Mouse (Mus musculus): ENCODE measurements around the gene Svs3b. TPM values are rescaled to one million over a fixed set of nuclear protein-coding genes. Genes with fewer than 3 reads are reported as not detected.
"Not testable (repeated sequence)": the region's sequence is repeated elsewhere in the genome, so short reads cannot be mapped to it uniquely, and the experiment has no call there.

Gene Svs3b
- not detected in 2 replicates for total RNA-seq (2014; rRNA removed)
- polyA plus RNA-seq (2015; fragmentation: Nextera tagmentation; extraction: Ambion mirVana), result not detected in 2 replicates

DNA sequence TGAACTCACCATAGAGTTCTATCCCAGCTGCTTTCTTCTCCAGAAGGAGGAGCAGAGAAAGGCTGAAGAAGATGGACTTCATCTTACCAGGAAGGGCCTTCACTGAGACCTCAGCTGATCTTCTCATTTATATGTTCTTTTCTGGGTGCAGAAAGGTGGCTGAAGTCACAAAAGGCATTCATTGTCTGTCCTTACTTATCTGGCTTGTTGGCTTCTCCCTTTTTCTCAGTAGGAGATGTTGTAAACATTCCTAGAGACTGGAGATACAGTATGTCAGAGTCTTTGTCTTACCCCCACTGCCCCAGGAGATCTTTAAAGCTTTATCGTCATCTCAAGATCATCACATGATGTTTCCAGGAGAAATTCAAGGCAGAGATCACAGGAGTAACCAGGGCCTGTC lies at the start of gene Svs3b:
Gene Svs3b, minus strand, starts transcription at position 101 of the 400 bp plus-strand sequence.
- H3K4me2 ChIP-seq (ENCODE audit: low read depth); H3K4me1 ChIP-seq (ENCODE audit: insufficient read depth); H3K9me3 ChIP-seq (ENCODE audit: low read length); H3K36me3 ChIP-seq (ENCODE audit: insufficient read depth); H3K9ac ChIP-seq; H3K27me3 ChIP-seq (ENCODE audit: insufficient read depth, low read length); ATAC-seq; H3K27ac ChIP-seq (ENCODE audit: low read depth, low read length); H3K4me3 ChIP-seq (ENCODE audit: low read depth, low read length); DNase-seq: not testable (repeated sequence)
- 90% methylated on average over 1 of the region's 1 CpGs for WGBS

DNA sequence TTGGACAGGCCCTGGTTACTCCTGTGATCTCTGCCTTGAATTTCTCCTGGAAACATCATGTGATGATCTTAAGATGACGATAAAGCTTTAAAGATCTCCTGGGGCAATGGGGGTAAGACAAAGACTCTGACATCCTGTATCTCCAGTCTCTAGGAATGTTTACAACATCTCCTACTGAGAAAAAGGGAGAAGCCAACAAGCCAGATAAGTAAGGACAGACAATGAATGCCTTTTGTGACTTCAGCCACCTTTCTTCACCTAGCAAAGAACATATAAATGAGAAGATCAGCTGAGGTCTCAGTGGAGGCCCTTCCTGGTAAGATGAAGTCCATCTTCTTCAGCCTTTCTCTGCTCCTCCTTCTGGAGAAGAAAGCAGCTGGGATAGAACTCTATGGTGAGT lies 32.5 kb upstream of the Svs3b start, which contains the start of gene Svs3a:
Gene Svs3a, plus strand, starts transcription at position 301 of the 400 bp plus-strand sequence.
- not testable (repeated sequence) for H3K4me1 ChIP-seq (ENCODE audit: insufficient read depth); DNase-seq; H3K9me3 ChIP-seq (ENCODE audit: low read length); H3K27me3 ChIP-seq (ENCODE audit: insufficient read depth, low read length); H3K4me2 ChIP-seq (ENCODE audit: low read depth); H3K27ac ChIP-seq (ENCODE audit: low read depth, low read length); H3K36me3 ChIP-seq (ENCODE audit: insufficient read depth); H3K4me3 ChIP-seq (ENCODE audit: low read depth, low read length); ATAC-seq; H3K9ac ChIP-seq
- 90% methylated on average over 1 of the region's 1 CpGs for WGBS

DNA sequence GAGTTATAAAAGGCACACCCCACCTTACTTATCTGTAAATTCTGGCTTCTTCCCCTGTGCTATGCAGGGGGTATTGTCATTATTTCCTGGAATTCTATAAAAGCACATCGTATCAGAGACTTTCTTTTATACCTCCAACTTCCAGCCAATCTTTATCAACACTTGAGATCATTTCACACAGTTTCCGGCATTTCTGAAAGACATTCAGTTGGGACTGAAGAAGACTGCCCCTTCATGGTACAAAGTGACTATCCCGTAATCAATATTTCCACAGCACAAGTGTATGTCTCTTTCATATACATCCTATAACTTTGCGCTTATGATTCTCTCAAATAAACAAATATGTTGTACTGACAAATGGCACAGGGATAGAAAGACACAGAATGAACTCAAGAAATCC lies 21.9 kb upstream of the Svs3b start, which contains the start of gene Svs4:
Gene Svs4, minus strand, starts transcription at position 101 of the 400 bp plus-strand sequence.
- TF ChIP-seq CTCF (IDR thresholded peaks at IDR 0.05; ENCODE audit: low read depth), result no peak
- WGBS, result 95% methylated on average over 4 of the region's 4 CpGs
- DNase-seq (no peak), ATAC-seq (no peak)
- Histone ChIP-seq H3K27ac (ENCODE audit: low read depth, low read length) (no peak within 1 kb of the TSS), H3K36me3 (ENCODE audit: insufficient read depth) (no peaks in the 10 kb centered on the region), H3K4me3 (ENCODE audit: low read depth, low read length) (no peak within 1 kb of the TSS), H3K9ac (no peak within 1 kb of the TSS), H3K4me2 (ENCODE audit: low read depth) (no peak within 1 kb of the TSS), H3K9me3 (ENCODE audit: low read length) (no peaks in the 10 kb centered on the region), H3K4me1 (ENCODE audit: insufficient read depth) (no peaks in the 10 kb centered on the region), H3K27me3 (ENCODE audit: insufficient read depth, low read length) (no peaks in the 10 kb centered on the region)

DNA sequence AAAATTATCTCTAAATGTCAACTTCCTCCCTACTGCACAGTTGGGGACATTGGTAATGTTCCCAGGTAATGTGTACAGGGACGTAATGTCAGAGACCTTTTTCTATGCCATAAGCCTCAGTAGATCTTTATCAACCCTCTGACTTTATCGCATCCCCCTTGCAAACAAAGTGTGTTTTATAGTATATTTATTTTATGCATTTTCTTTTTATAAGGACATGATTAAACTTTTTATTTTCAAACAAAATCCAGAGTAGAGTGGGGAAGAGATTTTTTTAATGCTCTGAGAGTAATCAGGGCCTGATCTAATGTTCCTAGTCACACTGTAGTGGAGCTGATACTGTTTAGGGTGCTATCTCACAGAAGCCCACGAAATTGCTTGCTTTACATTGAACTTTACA lies 18.1 kb downstream of the Svs3b start, which contains the start of gene Svs2:
Gene Svs2, minus strand, starts transcription at position 101 of the 400 bp plus-strand sequence.
- Histone ChIP-seq H3K4me2 (ENCODE audit: low read depth) (no peak within 1 kb of the TSS), H3K4me3 (ENCODE audit: low read depth, low read length) (no peak within 1 kb of the TSS), H3K27me3 (ENCODE audit: insufficient read depth, low read length) (no peaks in the 10 kb centered on the region), H3K9ac (no peak within 1 kb of the TSS), H3K9me3 (ENCODE audit: low read length) (no peaks in the 10 kb centered on the region), H3K27ac (ENCODE audit: low read depth, low read length) (no peak within 1 kb of the TSS), H3K4me1 (ENCODE audit: insufficient read depth) (no peaks in the 10 kb centered on the region), H3K36me3 (ENCODE audit: insufficient read depth) (no peaks in the 10 kb centered on the region)
- 89% methylated on average over 3 of the region's 3 CpGs for WGBS
- TF ChIP-seq CTCF (IDR thresholded peaks at IDR 0.05; ENCODE audit: low read depth), result no peak
- DNase-seq, result no peak
- ATAC-seq, result no peak

DNA sequence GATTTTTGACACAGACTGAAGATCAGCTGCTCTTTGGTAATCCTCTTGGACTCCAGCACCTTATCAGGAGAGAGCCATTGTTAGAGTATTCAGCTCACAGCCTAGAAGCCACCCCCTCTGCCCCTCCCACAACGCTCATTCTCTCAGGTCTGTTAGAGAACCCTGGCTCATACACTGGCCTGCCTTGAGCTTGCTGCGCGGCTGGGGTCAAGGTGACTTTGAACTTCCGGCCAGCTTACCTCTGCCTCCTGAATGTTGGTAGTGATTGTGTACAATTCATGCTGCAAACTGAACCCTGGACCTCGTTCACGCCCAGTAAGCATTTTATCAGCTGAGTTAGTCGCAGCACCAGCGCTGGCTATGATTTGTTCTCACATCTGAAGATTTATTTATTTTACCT lies 23.8 kb downstream of the Svs3b start:
- H3K36me3 ChIP-seq (ENCODE audit: insufficient read depth), result no peaks in the 10 kb centered on the region
- no peaks in the 10 kb centered on the region for H3K9me3 ChIP-seq (ENCODE audit: low read length)
- H3K4me3 ChIP-seq (ENCODE audit: low read depth, low read length), result no peak overlapping the region
- H3K27me3 ChIP-seq (ENCODE audit: insufficient read depth, low read length), result no peaks in the 10 kb centered on the region
- H3K4me2 ChIP-seq (ENCODE audit: low read depth), result no peak overlapping the region
- TF ChIP-seq CTCF (IDR thresholded peaks at IDR 0.05; ENCODE audit: low read depth), result no peak
- H3K9ac ChIP-seq, result no peak overlapping the region
- WGBS, result 92% methylated on average over 8 of the region's 8 CpGs
- no peak overlapping the region for H3K27ac ChIP-seq (ENCODE audit: low read depth, low read length)
- no peak for DNase-seq
- no peaks in the 10 kb centered on the region for H3K4me1 ChIP-seq (ENCODE audit: insufficient read depth)
- ATAC-seq, result no peak

DNA sequence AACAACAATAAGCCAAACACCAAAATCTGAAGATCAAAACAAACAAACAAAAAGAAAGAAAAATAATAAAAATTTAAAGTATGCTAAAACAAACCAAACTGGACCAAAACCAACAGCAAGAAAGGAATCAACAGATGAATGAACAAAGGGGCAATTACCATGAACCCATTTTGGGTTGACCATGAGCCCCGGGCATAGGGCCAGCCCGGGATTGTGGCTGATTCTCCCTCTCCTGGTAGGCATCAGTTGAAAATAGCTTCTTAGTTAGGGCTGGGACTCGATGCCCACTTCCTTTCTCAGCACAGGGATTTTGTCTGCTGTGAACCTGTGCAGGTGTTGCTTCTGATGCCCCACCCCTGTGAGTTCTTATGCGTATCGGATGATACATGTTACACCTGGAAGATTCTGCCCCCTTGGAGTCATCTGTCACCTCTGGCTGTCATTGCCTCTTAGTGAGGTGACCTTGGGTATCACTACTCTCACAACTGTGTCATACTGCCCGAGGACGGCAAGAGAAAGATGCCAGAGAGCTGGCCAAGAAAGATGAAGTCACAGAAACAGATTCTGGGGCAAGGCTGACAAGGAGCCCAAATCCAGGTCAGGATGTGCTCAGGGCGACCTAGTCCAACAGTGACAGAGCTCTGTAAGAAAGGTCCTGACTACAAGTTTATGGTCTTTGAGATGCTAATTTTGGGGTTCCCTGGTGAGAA lies 27.9 kb downstream of the Svs3b start:
- Histone ChIP-seq H3K9ac (no peak overlapping the region), H3K9me3 (ENCODE audit: low read length) (no peaks in the 10 kb centered on the region), H3K27me3 (ENCODE audit: insufficient read depth, low read length) (no peaks in the 10 kb centered on the region), H3K4me3 (ENCODE audit: low read depth, low read length) (no peak overlapping the region), H3K4me1 (ENCODE audit: insufficient read depth) (no peaks in the 10 kb centered on the region), H3K36me3 (ENCODE audit: insufficient read depth) (no peaks in the 10 kb centered on the region), H3K27ac (ENCODE audit: low read depth, low read length) (no peak overlapping the region), H3K4me2 (ENCODE audit: low read depth) (no peak overlapping the region)
- ATAC-seq, result no peak
- no peak for TF ChIP-seq CTCF (IDR thresholded peaks at IDR 0.05; ENCODE audit: low read depth)
- 85% methylated on average over 8 of the region's 8 CpGs for WGBS
- no peak for DNase-seq

DNA sequence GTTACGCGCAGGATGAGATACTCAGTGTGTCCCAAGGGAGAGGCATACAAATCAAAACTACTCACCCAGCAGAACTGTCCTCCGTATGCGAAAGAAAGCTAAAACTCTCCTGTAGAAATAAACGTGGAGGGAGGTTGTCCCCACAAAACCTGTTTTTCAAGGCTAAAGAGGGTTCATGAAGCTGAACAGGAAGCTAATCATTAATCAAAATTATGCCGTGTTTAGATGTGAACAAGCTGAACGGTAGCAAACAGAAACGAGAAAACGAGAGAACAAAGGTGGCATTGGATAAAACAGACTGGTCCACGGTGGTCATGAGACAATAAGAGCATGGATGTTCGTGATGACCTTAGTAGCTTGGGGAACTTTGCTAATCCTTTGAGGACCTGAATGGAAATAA lies 34.9 kb downstream of the Svs3b start, which contains the start of gene Wfdc15b:
Gene Wfdc15b, minus strand, starts transcription at position 139 of the 400 bp plus-strand sequence.
- Histone ChIP-seq H3K9ac (no peak within 1 kb of the TSS), H3K27me3 (ENCODE audit: insufficient read depth, low read length) (no peaks in the 10 kb centered on the region), H3K27ac (ENCODE audit: low read depth, low read length) (no peak within 1 kb of the TSS), H3K4me3 (ENCODE audit: low read depth, low read length) (no peak within 1 kb of the TSS), H3K9me3 (ENCODE audit: low read length) (no peaks in the 10 kb centered on the region), H3K36me3 (ENCODE audit: insufficient read depth) (no peaks in the 10 kb centered on the region), H3K4me2 (ENCODE audit: low read depth) (no peak within 1 kb of the TSS), H3K4me1 (ENCODE audit: insufficient read depth) (no peaks in the 10 kb centered on the region)
- WGBS, result 82% methylated on average over 11 of the region's 11 CpGs
- no peak for TF ChIP-seq CTCF (IDR thresholded peaks at IDR 0.05; ENCODE audit: low read depth)
- ATAC-seq (no peak), DNase-seq (no peak)
